Mouse (Mus musculus) C2C12 (cell line): ENCODE measurements around the gene Nos3.

Source experiments
- CTCF ChIP-seq: IDR thresholded peaks from one replicate; pipeline ENCODE4 v1.5.1; 2011; ENCODE audit not compliant: control insufficient read depth, insufficient read depth, insufficient read length
- MAX ChIP-seq: IDR thresholded peaks from one replicate; pipeline ENCODE4 v1.6.1; 2011; ENCODE audit warnings: mild to moderate bottlenecking, control low read depth
- MYOG ChIP-seq: IDR thresholded peaks from one replicate; pipeline ENCODE4 v1.6.1; 2011; ENCODE audit not compliant: control insufficient read depth, insufficient read length; ENCODE audit errors: extremely low read depth
- USF1 ChIP-seq: IDR thresholded peaks from one replicate; pipeline ENCODE4 v1.6.1; 2011; ENCODE audit warnings: low read depth, mild to moderate bottlenecking, control low read depth, moderate library complexity

DNA sequence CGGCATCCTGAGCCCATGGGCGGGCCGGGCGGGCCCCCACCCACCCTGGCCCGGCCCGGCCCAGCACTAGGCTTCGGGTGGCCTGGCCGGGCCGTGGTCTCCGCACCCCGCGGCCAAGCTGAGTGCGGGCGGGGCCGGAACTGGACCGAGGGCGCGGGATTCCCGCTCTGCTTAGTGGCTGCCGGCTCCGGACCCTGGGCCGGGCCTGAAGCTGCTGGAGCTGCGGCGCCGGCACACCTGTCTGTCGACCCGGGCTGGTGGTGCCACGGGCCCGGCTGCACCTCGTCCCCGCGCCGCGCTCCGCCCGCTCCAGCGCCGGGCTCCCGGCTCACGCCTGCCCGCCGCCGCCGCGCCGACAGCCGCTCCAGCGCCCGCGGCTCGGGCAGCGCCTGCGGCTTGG is 13.3 kb upstream of the Nos3 start, which contains the start of gene Kcnh2:
- TF ChIP-seq MAX (no peak), CTCF (no peak), MYOG (no peak), USF1 (no peak)
